Mouse (Mus musculus) cerebellum, adult 18-20 months (tissue): ENCODE data around the gene Slc12a3.
A peak's percentile ranks its signal among the peaks of the same experiment; 100 is the strongest.

ENCODE experiments used
- DNase-seq, 2 experiments: peaks; one replicate each; pipeline ENCODE4 v3.0.0; 2021

Gene Slc12a3

DNA sequence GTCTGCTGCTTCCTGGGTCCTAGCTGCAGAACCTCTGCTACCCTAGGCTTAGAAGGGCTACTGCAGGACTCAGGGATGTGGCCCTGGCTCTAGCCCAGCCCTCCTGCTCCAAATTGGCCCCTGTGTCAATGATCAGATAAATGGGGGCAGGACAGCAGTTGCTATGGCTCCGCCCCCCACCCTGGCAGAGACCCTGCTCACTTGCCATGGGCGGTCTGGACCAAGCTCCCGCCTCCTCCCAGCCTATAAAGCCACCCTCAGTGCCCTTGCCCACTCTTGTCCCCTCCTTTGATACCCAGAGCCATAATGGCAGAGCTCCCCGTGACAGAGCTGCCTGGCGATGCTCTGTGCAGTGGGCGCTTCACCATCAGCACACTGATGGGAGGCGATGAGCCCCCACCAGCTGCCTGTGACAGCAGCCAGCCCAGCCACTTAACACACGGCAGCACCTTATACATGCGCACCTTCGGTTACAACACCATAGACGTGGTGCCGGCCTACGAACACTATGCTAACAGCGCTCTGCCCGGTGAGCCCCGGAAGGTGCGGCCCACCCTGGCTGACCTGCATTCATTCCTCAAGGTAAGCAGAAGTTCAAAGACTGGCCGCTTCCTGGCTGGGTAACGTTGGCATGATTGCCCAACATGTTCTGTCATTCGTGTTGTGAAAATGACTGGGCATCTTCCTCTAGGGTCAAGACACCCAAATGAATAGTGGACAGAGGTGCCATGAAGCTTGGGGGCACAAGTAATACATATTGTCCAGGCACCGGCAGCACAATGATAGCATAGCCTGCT lies at the start of gene Slc12a3:
Gene Slc12a3, plus strand, starts transcription at position 270 of the 797 bp plus-strand sequence.
- no peak for DNase-seq

DNA sequence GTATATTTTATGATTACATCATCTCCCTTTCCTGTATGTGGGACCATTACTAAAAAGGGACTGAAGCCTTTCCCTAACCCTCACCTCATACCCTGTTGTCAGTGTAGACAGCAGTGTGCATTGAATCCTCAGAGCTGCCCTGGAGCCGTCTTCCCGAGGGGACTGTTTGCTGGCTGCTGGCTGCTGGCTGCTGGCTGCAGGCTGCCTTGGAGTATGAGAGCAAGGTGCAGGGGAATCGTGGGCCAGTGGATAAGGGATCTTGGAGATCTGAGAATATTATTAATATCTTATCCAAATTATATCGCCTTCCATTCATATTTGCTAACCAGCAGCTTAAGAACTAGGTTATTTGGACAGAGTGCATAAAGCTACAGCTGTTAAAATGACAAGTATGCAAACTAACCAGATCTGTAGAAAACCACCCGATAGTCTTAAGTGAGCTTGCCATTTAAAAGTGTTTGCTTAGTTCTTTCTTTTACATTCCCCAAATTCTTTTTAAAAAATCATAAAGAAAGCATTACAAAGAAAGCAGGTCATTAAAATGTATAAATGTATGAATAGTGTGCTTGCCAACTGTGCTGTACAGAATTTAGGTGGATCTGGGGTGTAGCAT lies 48.9 kb upstream of the Slc12a3 start:
- DNase-seq: no peak

DNA sequence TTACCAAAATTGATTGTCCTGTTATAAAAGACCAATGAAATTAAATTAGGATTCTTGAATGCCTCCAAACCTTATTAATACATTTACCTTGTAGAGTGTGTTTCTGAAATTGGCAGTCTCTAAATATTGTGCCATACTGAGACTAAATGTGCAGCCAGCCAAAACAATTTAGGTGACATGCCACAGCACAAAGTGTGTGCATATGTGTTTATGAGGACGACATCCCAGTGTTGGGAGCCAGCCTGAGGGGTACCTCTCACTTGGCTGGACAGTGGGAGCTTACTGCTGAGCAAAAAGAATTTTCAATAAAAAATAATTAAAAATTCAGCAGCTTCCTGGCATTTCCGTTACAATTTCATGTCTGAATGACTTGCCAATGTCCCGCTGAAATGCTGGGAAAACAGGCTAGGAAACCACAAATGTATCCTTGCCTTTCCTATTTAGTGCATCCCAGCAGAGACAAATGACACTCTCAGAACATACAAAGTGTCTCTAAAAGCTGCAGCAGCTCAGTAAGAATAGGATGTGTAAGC lies 46.5 kb upstream of the Slc12a3 start:
- peak; percentile 19 to 28 for DNase-seq

DNA sequence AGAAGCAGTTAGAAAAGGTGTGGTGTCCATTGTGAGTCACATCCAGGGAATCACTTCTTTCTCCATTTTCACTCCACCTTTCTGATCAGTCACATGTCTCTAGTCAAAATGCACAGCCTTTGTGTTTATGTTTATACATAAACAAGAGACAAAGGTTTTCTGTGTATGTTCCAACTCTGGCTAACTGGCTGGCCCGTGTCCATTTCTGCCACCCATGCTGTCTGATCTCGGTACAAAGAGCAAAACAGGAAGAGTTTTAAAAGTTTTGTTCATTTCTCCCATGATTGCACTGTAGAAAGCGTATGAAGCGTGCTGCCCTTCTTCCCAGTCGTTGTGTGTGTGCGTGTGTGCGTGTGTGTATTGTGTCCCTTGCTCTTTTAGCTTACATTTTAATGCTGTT lies 44.8 kb upstream of the Slc12a3 start:
- DNase-seq: no peak

DNA sequence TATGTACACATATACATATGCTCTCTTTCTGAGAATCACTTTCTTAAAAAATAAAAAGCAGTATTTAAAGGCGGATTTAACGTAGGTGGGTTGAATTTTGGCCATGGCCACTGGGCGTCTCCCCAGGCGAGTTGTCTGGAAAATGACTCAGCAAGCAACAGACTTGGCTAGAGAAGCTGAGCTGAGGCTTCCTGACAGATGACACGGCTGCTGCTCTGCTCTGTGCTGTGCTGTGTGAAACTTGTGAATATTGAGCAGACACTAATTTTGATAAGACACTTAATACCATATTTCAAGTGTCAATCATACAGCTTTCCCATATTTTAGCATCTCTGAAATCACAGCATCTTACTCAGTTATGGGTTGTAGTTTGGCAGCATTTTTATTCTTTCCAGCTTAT lies 38.4 kb upstream of the Slc12a3 start:
- no peak for DNase-seq

DNA sequence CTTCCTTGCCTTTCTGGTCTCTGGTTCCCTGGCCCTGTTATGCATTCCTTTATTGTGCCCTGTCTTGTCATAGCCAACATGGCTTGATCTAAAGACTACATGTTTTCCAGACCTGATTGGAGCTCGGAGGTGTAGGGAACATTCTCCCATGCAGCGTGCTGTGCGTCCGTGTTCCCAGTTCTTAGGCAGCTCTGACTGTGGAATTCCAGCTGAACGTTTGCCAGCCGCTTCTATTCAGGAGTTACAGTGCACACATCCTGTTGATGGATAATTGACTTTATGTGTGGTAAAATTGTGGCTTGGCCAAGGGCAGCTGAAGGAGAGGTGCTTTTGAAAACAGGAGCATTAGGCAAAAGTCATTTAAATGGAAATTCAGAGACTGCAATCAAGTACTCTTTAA lies 36.9 kb upstream of the Slc12a3 start:
- DNase-seq: no peak

DNA sequence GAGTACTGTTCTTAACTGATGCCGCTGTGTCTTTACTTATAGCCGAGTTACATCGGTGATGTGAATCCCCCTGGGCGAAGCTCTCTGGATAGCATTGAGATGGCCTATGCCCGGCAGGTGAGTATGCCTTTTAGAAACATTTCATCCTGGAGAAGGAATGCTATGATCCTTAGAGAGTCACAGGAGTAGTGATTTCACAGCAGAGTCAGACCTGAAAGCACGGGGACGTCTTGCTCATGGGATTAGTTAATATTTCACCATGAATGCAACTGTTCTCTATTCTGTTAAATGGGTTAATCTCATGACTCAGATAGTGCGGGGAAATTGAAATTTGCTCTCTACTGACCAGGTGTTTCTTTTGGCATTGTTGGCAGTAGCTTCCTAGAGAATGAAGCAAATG lies 36.4 kb upstream of the Slc12a3 start:
- no peak for DNase-seq

DNA sequence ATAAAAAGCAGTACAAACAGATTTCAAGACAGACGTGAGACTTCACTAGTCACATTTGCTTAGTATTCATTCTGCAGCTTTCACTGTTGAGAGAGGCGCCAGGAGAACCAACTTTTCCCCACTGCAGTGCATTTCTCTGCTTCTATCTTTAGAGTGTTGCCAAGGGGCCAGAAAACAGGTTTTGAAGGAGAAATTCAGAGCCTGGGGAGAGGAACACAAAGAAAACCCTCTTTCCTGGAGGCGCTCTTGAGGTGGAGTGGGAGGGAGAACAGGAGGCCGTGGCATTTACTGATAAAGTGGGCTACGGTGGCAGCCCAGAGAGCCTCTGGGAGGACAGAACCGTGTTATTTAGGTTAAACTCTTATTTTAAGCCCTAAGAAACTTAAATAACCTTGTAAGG lies 33.3 kb upstream of the Slc12a3 start:
- no peak for DNase-seq

DNA sequence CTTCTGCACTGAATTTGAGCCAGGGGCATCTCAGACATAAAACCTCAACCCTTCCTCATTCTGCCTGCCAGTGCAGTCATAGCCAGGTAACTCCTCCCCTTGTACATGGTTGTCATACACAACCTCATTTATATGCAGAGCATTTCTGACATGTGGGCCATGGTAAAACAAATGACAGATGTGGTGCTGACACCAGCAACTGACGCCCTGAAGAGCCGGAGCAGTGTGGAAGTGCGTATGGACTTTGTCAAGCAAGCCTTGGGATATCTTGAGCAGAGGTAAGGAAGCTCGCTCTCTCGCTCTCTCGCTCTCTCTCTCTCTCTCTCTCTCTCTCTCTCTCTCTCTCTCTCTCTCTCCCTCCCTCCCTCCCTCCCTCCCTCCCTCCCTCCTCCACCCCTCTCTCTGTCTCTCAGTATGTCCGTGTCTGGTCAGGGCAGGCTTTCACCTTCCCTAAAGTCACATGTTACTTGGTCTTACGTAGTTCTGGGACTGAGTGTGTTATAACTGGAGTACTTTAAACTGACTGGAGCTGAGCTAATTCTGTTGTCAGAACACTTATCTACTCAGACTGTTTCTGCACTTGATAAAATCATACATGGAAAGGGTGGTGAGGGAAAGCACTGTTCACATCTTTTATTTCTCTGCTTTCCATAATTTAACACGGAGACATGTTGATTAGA lies 32.5 kb upstream of the Slc12a3 start:
- no peak for DNase-seq

DNA sequence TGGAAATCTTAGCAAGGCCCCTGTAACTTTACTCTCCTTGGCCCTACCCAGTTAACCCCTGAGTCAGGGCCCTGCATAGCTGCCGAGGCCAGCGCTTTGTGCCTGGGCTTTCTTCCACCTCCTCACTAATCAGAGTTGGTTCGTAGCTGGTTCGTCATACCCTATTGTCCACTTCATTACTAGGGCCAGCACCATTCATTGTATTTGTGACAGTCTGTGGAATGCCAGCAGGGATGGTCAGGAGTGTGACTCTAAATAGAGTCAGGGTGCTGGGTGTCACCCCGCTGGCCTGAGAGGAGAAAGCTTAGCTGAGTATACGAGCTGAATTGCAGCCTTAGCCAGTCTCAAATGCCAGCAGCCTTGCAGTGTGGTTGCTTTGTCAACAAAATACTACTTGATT lies 31.9 kb upstream of the Slc12a3 start:
- DNase-seq: no peak

DNA sequence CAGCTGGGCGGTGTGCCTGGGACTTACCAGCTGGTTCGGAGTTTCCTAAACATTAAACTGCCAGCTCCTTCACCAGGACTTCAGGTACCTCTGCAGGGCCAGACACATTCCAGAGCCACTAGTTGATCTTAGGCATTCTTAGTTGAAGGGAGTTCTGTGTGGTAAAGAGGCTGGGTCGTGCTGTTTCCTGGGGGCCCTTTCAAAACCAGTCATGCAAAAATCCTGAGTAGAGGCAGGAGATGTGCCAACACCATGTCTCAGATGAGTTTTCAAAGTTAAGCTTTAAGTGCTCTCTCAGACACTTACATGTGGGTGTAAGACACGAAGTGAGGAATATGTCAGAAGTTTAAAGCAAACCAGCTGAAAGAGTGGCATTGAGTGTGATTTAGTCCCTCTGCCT lies 28.2 kb upstream of the Slc12a3 start:
- no peak for DNase-seq

DNA sequence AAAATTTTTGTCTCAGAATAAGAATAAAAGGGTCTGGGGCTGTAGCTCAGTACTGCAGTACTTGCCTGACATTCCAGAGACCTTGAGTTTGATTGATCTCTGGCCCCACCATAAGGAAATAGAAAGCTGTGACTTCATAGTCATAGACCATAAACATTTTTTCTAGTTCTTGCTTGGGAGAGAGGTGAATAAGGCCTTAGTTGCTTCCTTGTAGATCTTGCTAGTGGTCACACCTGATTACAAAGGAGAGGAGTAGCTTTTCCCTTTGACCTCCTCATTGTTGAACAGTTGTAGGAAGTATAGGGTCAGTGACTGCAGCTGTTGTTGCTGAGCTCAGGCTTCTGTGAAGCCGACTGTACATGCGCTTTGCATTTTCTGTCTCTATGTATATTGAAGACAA lies 24.6 kb upstream of the Slc12a3 start:
- no peak for DNase-seq

DNA sequence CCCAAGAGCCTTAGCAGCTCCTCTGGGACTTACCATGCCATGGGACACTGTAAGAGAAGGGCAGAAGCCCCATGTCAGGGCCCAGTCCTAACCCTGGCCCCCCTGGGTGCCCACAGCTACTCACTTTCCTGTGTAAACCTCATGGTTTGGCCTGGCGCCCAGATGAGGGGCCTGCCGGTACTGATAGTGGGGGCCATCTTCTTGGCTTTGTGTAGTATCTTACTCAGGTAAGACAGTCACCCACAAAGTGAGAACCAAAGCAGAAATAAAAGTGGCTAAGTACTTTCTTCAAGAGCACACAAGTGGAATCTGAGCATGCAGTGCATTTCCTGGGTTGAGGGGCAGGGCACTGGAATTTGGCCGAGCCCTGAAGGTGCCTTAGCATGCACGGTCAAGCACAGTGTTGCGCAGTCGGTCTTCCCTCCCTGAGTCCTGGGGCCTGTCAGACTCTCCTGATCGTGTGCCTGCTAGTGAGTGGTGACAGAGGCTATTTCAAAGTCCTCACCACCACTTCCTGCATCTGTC lies 21.9 kb upstream of the Slc12a3 start:
- no peak for DNase-seq

DNA sequence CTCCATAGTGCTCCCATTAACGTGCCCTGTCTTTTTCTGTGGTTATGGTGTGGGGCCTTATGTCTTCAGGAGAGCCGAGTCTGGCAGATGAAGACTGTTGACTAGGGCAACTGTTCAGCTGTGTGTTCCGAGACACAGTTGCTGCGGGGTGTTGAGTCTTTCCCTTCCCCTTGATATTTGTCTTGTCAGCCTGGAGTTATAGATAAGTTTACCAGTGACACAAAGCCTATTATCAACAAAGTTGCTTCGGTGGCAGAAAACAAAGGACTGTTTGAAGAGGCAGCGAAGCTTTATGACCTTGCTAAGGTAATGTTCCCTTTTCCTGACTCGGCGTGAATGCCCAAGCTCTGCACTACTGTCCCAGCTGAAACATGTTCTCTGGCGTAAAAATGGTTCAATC lies 21.3 kb upstream of the Slc12a3 start:
- DNase-seq: no peak

DNA sequence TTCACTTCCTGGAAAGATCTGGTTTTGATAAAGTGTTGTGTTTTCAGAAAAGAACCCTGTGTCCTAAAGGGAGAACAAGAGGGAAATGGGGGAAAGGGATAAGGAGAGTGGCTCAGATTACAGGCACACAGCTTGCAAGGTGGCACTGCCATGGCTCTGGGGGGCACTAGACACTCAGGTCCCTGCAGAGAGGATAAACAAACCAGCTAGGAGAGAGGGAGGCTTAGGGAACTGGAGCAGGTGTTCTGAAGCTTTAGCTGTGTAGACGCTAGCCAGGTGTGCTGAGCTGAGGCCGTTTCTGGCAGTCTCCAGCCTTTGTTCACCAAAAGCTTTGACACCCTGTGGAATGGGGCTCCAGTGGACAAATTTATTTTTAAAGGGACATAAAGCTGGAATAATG lies 14.9 kb upstream of the Slc12a3 start:
- DNase-seq: no peak

DNA sequence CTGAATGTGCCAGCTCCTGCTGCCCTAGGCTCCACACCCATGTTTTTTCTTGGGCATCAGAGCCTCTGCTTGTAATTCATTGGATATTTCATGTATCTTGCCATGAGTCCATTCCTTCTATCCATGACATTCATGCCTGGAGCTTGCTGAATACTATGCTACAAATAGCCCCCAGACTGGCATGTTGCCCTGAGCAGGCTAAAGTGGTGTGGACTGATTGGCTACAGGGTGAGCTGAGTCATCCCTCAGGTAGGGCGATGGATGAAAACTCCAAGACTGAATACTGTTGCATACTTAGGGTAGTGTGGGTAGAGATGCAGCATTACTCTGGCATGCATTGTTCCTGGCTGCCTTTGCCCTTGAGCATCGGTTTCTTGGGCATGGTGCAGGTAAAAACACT lies 11.8 kb upstream of the Slc12a3 start:
- DNase-seq: no peak

DNA sequence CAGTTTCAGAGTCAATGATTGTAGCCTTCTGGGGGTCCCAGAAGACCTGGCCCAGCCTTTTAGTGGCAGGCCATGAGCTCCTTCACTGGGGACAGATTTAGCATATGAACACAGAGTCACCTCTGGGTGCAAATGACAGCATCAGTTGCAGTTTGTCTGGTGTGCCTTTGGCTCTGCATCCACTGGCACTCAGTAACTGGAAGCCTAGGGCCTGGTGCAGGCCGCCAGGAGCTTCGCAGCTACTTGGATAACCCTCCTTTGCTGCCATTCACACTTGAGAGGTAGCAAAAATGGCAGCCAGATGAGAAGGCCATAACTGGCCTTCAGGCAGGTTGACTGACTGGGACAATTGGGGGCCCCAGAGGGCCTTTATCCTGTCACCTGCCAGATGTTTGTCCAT lies 11.3 kb upstream of the Slc12a3 start:
- no peak for DNase-seq

DNA sequence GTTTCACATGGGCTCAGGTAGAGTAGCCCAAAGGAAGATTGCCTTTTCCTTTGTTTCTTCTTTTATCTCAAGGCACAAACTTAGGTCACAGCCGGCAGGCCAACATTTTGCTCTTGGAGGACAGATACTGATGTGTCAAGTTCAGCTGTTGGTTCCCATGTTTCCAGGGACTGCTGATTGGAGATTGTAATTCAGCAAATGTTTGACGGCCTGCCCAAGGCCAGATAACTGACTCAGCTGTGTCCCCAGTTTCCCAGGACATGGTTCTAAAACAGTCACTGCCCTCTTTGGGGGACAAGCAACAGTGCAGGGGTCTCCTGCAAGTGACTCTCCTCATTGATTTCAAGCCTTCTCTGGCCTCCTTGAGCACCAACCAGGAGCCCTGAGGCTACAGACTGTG lies 9.0 kb upstream of the Slc12a3 start:
- DNase-seq: no peak

DNA sequence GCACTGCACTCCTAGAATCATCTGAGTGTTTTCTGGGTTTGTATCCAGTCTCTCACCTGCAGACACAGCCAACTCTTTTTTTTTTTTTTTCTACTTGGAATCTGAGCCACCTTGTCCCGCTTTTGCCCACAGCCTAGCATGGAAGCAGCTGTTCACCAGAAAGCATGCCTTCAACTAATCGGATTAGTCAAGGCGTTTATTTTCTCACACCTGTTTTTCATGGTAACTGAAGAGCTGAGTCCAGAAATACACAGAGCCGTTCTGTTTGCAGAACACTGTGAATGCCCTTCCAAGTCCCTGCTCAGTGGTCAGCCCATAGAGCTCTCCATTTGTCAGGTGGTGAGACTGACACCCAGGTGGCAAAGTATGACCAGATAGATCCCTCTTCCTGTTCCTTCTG lies 6.9 kb upstream of the Slc12a3 start:
- DNase-seq: no peak

DNA sequence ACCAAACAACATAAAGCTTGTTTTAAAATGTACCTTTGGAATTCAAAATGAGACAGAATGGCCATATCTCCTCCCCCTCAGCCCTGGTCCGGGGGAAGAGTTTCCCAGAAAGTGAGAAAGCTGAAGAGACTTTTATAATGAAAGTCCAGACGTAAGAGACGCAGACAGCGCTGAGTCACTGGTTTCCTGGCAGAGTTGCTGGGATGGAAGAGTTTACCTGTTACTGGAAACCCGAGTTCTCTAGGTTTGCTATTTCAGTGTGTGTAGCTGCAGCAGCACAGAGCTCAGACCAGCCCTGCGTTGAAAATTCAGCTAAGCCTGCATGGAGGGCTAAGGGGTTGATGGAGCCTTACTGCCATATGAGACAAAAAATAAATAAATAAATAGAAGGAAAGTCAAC lies 6.0 kb upstream of the Slc12a3 start:
- DNase-seq: no peak

DNA sequence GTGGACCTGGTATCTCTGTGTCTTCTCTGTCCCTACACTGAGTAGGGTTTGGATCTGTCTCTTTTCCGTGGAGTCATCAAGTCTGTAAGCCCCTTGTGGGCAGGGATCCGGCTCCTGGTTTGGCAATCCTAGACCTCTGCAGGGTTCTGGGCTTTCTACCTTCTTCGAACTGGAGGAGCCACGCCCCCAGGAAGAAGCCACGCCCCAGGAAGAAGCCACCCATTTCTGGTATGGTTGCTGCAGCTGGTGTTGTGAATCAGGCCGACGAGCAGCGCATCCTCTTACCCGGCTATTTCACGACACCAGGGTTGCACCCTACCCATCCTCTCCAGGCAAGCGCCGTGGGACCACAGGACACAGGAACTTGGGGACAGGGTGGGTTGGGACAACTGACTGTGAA lies 4.9 kb upstream of the Slc12a3 start:
- DNase-seq: no peak

DNA sequence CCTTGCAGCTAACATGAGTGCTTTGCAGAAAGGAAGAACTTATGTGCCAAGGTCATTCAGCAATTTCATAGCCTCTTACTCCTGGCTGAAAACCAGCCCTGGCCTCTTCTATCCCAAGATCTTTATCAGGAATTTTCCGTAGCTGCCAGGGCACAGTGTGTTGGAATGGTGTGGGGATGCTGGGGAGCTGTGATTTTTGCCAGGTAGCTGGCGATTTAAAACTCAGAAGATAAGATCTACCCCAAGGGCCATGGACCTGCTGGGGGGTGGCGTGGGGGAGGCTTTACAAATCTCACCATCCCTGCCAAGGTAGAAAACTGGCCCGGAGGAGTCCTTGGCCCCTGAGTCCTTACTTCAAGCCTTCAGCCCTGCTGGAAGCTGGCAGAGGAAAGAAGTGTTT lies 3.0 kb upstream of the Slc12a3 start:
- no peak for DNase-seq

DNA sequence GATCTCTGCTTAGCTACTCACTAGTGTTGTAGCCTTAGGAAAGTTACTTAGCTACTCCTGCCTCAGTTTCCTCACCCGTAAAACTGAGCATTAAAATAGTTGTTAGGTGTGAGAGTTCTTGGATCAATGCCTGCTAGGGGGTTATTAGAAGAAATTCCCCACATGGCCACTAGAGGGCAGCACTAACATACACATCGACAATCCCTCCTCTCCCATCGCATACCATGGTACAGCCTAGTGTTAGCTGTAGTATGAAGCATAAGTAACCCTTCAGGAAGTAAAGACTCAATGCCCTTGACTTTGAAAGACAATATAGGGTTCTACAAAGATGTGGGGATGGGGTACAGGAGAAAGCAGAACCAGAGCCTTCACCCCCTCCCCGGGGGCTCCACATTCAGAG lies 1.7 kb downstream of the Slc12a3 start:
- peak; percentile 32 to 54 for DNase-seq

DNA sequence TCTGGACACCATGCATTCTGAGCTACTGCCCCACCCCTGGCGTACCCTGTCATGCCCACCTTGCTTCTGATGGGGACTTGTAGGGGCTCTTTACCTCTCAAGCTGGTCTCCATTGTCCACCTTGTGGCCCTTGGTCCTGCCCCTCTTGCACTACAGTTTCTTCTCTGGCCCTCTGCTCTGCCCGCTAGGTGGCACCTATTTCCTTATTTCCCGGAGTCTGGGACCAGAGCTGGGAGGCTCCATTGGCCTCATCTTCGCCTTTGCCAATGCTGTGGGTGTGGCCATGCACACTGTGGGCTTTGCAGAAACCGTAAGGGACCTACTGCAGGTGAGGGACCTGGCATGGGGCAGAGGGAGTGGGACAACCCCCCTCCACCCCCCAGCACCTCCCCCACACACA lies 4.3 kb downstream of the Slc12a3 start:
- no peak for DNase-seq
